Mouse (Mus musculus): ENCODE measurements around the gene Cdh8. TPM values are rescaled to one million over a fixed set of nuclear protein-coding genes. Genes with fewer than 3 reads are reported as not detected.

Cdh8 gene
- polyA plus RNA-seq, 1 experiment from 2014 or later = 15.6 TPM

GRCm38 (mm10) chr8:99051344-99051743 is 364.9 kb downstream of the Cdh8 start:
- Histone ChIP-seq H3K27me3 (ENCODE audit: control insufficient read depth, insufficient read depth, low read length) (no peaks in the 10 kb centered on the region), H3K9me3 (ENCODE audit: control insufficient read depth, low read length) (no peaks in the 10 kb centered on the region), H3K36me3 (ENCODE audit: control insufficient read depth, insufficient read depth, low read length) (no peaks in the 10 kb centered on the region), H3K4me3 (ENCODE audit: low read depth, low read length) (no peak overlapping the region), H3K4me1 (ENCODE audit: control insufficient read depth, insufficient read depth, low read length) (no peaks in the 10 kb centered on the region), H3K4me2 (no peak overlapping the region), H3K9ac (ENCODE audit: low read length) (no peak overlapping the region), H3K27ac (ENCODE audit: low read depth, low read length) (no peak overlapping the region)
- ATAC-seq (ENCODE audit: low FRiP score) (no peak), DNase-seq (ENCODE audit: low spot score, missing footprints) (no peak)

GRCm38 (mm10) chr8:99048664-99049363 is 367.5 kb downstream of the Cdh8 start:
- no peak for DNase-seq (ENCODE audit: low spot score, missing footprints)
- H3K4me3 ChIP-seq (ENCODE audit: low read depth, low read length) = no peak overlapping the region
- no peaks in the 10 kb centered on the region for H3K36me3 ChIP-seq (ENCODE audit: control insufficient read depth, insufficient read depth, low read length)
- no peak overlapping the region for H3K9ac ChIP-seq (ENCODE audit: low read length)
- no peaks in the 10 kb centered on the region for H3K27me3 ChIP-seq (ENCODE audit: control insufficient read depth, insufficient read depth, low read length)
- 79% methylated on average over 8 of the region's 8 CpGs for WGBS
- no peak for ATAC-seq (ENCODE audit: low FRiP score)
- H3K4me1 ChIP-seq (ENCODE audit: control insufficient read depth, insufficient read depth, low read length) = no peaks in the 10 kb centered on the region
- no peaks in the 10 kb centered on the region for H3K9me3 ChIP-seq (ENCODE audit: control insufficient read depth, low read length)
- H3K4me2 ChIP-seq = no peak overlapping the region
- no peak overlapping the region for H3K27ac ChIP-seq (ENCODE audit: low read depth, low read length)

GRCm38 (mm10) chr8:99040423-99040822 is 375.8 kb downstream of the Cdh8 start:
- no peaks in the 10 kb centered on the region for H3K36me3 ChIP-seq (ENCODE audit: control insufficient read depth, insufficient read depth, low read length)
- WGBS = 93% methylated on average over 2 of the region's 2 CpGs

GRCm38 (mm10) chr8:99031060-99031459 is 385.2 kb downstream of the Cdh8 start:
- Histone ChIP-seq H3K4me3 (ENCODE audit: low read depth, low read length) (no peak overlapping the region), H3K9me3 (ENCODE audit: control insufficient read depth, low read length) (no peaks in the 10 kb centered on the region), H3K27me3 (ENCODE audit: control insufficient read depth, insufficient read depth, low read length) (no peaks in the 10 kb centered on the region), H3K4me2 (no peak overlapping the region), H3K27ac (ENCODE audit: low read depth, low read length) (no peak overlapping the region), H3K36me3 (ENCODE audit: control insufficient read depth, insufficient read depth, low read length) (no peaks in the 10 kb centered on the region), H3K9ac (ENCODE audit: low read length) (no peak overlapping the region), H3K4me1 (ENCODE audit: control insufficient read depth, insufficient read depth, low read length) (no peaks in the 10 kb centered on the region)
- DNase-seq (ENCODE audit: low spot score, missing footprints) = no peak
- no peak for ATAC-seq (ENCODE audit: low FRiP score)
- 79% methylated on average over 4 of the region's 4 CpGs for WGBS

More at GRCm38 (mm10) chr8:99040423-99040822, 375.8 kb downstream of the Cdh8 start:
- no peak for ATAC-seq (ENCODE audit: low FRiP score)
- H3K9me3 ChIP-seq (ENCODE audit: control insufficient read depth, low read length) = no peaks in the 10 kb centered on the region
- no peak overlapping the region for H3K4me3 ChIP-seq (ENCODE audit: low read depth, low read length)
- H3K27me3 ChIP-seq (ENCODE audit: control insufficient read depth, insufficient read depth, low read length) = no peaks in the 10 kb centered on the region
- H3K4me2 ChIP-seq = no peak overlapping the region
- no peak for DNase-seq (ENCODE audit: low spot score, missing footprints)
- H3K4me1 ChIP-seq (ENCODE audit: control insufficient read depth, insufficient read depth, low read length) = no peaks in the 10 kb centered on the region
- H3K27ac ChIP-seq (ENCODE audit: low read depth, low read length) = no peak overlapping the region
- H3K9ac ChIP-seq (ENCODE audit: low read length) = no peak overlapping the region
